Mouse (Mus musculus) hindbrain, embryonic 16.5 days (tissue): ENCODE data around the gene Clic6. TPM values are rescaled to one million over a fixed set of nuclear protein-coding genes. Genes with fewer than 3 reads are reported as not detected.

ENCODE experiments used
- ATAC-seq: fragments of 200-750 bp; cut with Nextera tagmentation; 2 replicates; pipeline ENCODE4 v1.8.0; 2017; ENCODE audit warnings: moderate TSS enrichment, moderate library complexity
- H3K27ac ChIP-seq: fragments of 300-500 bp; sonication (generic); 2 replicates; pipeline ENCODE4 v1.5.1; 2014; ENCODE audit warnings: low read depth, mild to moderate bottlenecking, control low read depth, low read length, moderate library complexity
- H3K27me3 ChIP-seq: fragments of 300-500 bp; sonication (generic); replicated peaks from 2 replicates; pipeline ENCODE4 v1.6.1; 2014; ENCODE audit warnings: low read length; ENCODE audit not compliant: control insufficient read depth, insufficient read depth
- H3K36me3 ChIP-seq: fragments of 300-500 bp; sonication (generic); 2 replicates; pipeline ENCODE4 v1.6.1; 2014; ENCODE audit warnings: mild to moderate bottlenecking, low read length, moderate library complexity, mixed read lengths; ENCODE audit not compliant: control insufficient read depth, insufficient read depth
- H3K4me1 ChIP-seq: fragments of 300-500 bp; sonication (generic); 2 replicates; pipeline ENCODE4 v1.6.1; 2014; ENCODE audit warnings: low read depth, low read length; ENCODE audit not compliant: control insufficient read depth, insufficient read depth
- H3K4me2 ChIP-seq: fragments of 300-500 bp; sonication (generic); 2 replicates; pipeline ENCODE4 v1.6.1; 2014; ENCODE audit warnings: mild to moderate bottlenecking, low read length, control low read depth, moderate library complexity
- H3K4me3 ChIP-seq: fragments of 300-500 bp; sonication (generic); 2 replicates; pipeline ENCODE4 v1.5.1; 2014; ENCODE audit warnings: mild to moderate bottlenecking, low read length, control low read depth, moderate library complexity
- H3K9ac ChIP-seq: fragments of 300-500 bp; sonication (generic); 2 replicates; pipeline ENCODE4 v1.6.1; 2014; ENCODE audit warnings: low read depth, mild to moderate bottlenecking, control low read depth, low read length, moderate library complexity
- H3K9me3 ChIP-seq: fragments of 300-500 bp; sonication (generic); 2 replicates; pipeline ENCODE4 v1.6.1; 2014; ENCODE audit warnings: mild to moderate bottlenecking, low read length, moderate library complexity; ENCODE audit not compliant: control insufficient read depth
- WGBS: fragments of 180-500 bp; shearing (Covaris S2); extraction: QIAGEN DNeasy Blood & Tissue Kit; methylation state at CpG from one replicate; pipeline ENCODE4 v1.1.7; 2014; 5-methylcytosine and 5-hydroxymethylcytosine counted together
- polyA plus RNA-seq: library from polyadenylated mRNA; unstranded; fragments of >200 nt; fragmentation: Nextera tagmentation; extraction: Ambion mirVana; gene quantifications from 2 replicates; pipeline ENCODE4 v1.2.1, GENCODE M21; 2015

Clic6 gene
- polyA plus RNA-seq, 1 experiment from 2014 or later = 7.8 TPM

DNA sequence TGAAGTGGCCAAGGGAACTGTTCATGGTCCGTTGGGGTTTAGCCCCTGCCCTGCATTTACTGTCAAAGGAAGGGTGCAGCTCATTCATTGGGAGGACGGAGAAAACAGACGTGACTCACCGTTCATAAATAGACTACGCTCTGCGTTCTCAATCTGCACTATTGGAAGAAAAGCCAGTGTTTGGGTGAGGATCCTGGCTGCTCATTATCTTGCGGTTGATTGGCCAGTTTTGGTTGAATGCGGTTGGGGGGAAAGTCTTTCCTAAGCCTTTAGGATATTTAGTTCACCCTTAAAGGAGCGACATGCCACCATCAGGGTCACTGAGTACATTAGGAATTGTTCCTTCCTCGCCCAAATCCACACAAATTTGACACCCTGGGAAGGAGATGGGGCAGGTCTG lies 20.3 kb upstream of the Clic6 start:
- H3K27ac ChIP-seq = peak overlapping the region; percentile 90
- peaks cover 25% of the 10 kb centered on the region for H3K4me1 ChIP-seq
- ATAC-seq = no peak
- WGBS = 5% methylated on average over 10 of the region's 10 CpGs
- peak overlapping the region; percentile 90 for H3K9ac ChIP-seq
- H3K4me3 ChIP-seq = peak overlapping the region; percentile 93
- H3K27me3 ChIP-seq = no peaks in the 10 kb centered on the region
- no peaks in the 10 kb centered on the region for H3K9me3 ChIP-seq
- peak overlapping the region; percentile 65 for H3K4me2 ChIP-seq
- no peaks in the 10 kb centered on the region for H3K36me3 ChIP-seq

DNA sequence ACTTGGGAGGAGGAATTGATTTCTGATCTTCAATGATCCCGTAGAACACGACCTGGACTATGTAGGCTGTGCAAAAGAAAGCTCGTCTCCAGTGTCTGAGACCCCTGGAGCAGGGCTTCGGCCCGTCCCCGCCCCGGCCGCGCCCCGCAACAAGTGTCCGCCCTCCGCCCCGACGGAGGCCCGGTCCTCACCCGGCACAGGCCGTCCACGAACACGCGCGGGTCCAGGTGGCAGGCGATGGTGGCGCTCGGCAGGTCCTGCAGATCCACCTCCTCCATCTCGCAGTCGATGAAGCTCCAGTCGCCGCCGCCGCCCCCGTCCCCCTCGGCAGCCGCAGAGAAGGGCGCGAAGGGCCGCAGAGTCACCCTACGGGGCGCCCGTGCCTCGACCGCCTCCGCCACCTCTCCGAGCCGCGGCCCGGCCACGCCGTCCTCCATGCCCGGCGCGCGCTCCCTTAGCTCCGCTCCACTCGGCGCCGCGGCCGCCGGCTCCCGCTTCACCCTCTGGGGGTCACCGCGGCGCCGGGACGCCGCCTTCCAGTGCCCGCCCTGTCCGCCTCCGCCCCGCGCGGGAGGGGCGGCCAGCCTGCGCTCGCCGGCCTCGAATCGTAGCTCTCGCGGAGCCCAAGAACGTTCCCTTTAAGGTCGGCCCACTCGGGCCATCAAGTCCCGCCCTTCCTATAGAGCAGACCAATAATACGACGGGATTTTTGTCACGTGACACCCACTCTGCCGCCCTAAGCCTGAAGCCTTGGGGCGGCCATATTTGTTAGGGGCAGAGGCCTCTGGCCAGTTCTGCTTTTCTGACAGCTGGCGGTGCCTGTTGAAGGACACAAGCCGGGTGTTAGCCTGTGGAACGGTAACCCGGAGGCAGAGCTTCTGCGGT lies 19.7 kb upstream of the Clic6 start:
- Histone ChIP-seq H3K4me2 (peak overlapping the region; percentile 65), H3K9ac (peak overlapping the region; percentile 90), H3K27me3 (no peaks in the 10 kb centered on the region), H3K4me1 (peaks cover 25% of the 10 kb centered on the region), H3K36me3 (no peaks in the 10 kb centered on the region), H3K9me3 (no peaks in the 10 kb centered on the region), H3K4me3 (peak overlapping the region; percentile 93), H3K27ac (peak overlapping the region; percentile 90)
- peak; percentile 99 for ATAC-seq
- WGBS = under 1% methylated on average over 67 of the region's 94 CpGs

DNA sequence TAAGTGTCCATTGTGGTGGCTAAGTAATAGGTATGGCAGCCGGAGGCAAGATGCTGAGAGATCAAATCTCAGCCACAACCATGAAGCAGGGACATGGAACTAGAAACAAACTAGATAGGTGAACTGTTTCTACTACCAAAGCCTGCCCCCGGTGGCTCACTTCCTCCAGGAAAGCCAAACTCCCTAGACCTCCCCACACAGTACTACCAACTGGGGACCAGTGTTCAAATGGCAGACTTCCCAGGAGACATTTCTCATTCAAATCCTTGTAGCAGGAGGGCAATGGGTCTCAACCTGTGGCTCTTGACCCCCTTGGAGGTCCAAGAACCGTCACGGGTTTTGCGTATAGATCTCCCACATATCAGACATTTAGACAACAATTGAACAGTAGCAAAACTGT lies 18.5 kb upstream of the Clic6 start:
- Histone ChIP-seq H3K27ac (no peak overlapping the region), H3K4me2 (no peak overlapping the region), H3K9me3 (no peaks in the 10 kb centered on the region), H3K27me3 (no peaks in the 10 kb centered on the region), H3K4me3 (no peak overlapping the region), H3K9ac (no peak overlapping the region), H3K36me3 (no peaks in the 10 kb centered on the region), H3K4me1 (peaks cover 25% of the 10 kb centered on the region)
- no peak for ATAC-seq
- WGBS = 76% methylated on average over 5 of the region's 5 CpGs

DNA sequence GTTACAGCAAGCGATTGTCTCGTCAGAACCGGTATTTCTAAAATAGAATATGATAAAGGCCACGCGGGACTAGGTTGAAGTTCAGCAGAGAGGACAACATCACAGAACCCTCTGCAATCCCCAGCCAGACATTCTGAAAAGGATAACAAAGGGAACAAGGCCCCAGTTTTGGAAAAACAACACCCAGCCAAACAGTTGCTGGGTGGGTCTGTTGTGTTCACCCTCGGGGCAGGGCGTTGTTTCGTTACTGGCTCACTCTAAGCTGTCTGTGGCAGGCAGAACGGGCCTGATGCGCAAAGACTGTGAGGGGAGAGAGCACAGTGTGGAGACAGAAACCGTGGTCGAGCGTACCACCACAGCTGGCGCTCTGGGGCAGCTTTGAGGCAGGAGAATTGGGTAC lies 17.1 kb upstream of the Clic6 start:
- Histone ChIP-seq H3K27me3 (no peaks in the 10 kb centered on the region), H3K4me3 (no peak overlapping the region), H3K27ac (no peak overlapping the region), H3K9me3 (no peaks in the 10 kb centered on the region), H3K4me2 (no peak overlapping the region), H3K36me3 (no peaks in the 10 kb centered on the region), H3K9ac (no peak overlapping the region), H3K4me1 (peaks cover 20% of the 10 kb centered on the region)
- WGBS = 76% methylated on average over 14 of the region's 14 CpGs
- ATAC-seq = no peak

DNA sequence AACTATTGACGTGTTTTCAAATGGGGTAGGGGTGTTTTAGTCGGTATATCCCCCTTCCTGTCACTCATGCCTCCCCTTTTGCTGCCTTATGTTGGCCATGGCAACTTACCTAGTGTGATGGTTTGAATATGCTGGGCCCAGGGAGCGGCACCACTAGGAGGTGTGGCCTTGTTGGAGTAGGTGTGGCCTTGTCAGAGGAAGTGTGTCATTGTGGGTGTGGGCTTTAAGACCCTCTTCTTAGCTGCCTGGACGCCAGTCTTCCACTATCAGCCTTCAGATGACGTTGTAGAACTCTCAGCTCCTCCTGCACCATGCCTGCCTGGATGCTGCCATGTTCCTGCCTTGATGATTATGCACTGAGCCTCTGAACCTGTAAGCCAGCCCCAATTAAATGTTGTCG lies 14.8 kb upstream of the Clic6 start, which contains the start of gene Rcan1:
Rcan1 (minus strand) TSS at position 162 of the 400 bp plus-strand sequence.
- Histone ChIP-seq H3K36me3 (no peaks in the 10 kb centered on the region), H3K27ac (no peak within 1 kb of the TSS), H3K4me2 (no peak within 1 kb of the TSS), H3K9ac (no peak within 1 kb of the TSS), H3K4me3 (no peak within 1 kb of the TSS), H3K4me1 (no peaks in the 10 kb centered on the region), H3K9me3 (no peaks in the 10 kb centered on the region), H3K27me3 (no peaks in the 10 kb centered on the region)
- no peak for ATAC-seq
- 77% methylated on average over 6 of the region's 6 CpGs for WGBS

DNA sequence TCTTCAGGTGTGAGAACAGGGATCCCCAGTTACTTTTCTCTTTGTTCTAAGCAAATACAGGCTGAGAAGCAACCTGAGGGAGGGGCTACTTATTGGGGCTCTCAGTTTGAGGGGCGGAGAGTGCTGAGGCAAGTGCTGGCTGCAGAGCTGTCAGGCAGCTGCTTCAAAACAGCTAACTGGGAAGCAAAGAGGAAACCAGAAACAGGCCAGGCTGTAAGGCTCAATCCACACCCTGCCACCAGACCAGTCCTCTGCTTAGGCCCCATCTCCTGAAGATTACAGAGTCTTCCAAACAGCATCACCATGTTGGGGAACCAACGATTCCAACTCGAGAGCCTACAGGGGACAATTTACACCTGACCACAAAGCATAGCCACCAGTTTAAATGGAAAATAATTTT lies 12.6 kb upstream of the Clic6 start:
- ATAC-seq = no peak
- no peak overlapping the region for H3K4me3 ChIP-seq
- no peak overlapping the region for H3K4me2 ChIP-seq
- H3K27me3 ChIP-seq = no peaks in the 10 kb centered on the region
- no peak overlapping the region for H3K27ac ChIP-seq
- H3K4me1 ChIP-seq = no peaks in the 10 kb centered on the region
- WGBS = 85% methylated on average over 3 of the region's 3 CpGs
- H3K9ac ChIP-seq = no peak overlapping the region
- no peaks in the 10 kb centered on the region for H3K9me3 ChIP-seq
- H3K36me3 ChIP-seq = no peaks in the 10 kb centered on the region

DNA sequence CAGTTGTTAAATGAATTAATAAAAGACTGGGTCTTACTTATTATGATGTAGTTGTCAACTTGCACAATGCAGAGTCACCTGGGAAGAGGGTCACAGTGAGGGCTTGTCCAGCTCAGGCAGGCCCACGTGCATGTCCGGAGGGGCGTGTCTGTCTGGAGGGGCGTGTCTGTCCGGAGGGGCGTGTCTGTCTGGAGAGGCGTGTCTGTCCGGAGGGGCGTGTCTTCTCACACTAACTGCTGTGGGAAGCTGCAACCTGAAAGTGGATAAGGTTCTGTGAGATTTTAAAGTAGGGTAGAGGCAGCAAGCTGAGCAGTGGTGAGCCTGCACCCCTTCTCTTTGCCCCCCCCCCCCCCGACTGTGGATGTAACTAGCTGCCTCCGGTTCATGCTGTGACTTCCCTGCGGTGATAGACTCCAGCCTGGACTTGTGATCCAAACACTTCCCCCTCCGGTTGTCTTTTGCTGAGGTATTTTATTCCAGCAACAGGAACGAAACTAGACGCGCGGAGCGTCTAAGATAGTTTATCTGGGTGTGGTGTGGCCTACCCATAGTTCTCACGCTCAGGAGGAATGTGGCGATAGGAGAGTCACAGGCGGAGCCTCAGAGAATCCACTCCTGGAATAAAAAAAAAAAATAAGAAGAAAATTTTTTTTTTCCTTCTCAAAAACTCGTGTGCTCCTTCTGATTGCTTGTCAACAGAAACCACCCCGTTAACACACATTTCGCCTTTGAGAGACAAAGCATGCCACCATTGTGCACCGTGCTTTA lies 10.3 kb upstream of the Clic6 start:
- H3K27me3 ChIP-seq = 0 out of 2 replicates have a peak, but pooled peaks cover 3% of the 10 kb centered on the region
- H3K27ac ChIP-seq = no peak overlapping the region
- H3K4me1 ChIP-seq = no peaks in the 10 kb centered on the region
- H3K9me3 ChIP-seq = no peaks in the 10 kb centered on the region
- no peaks in the 10 kb centered on the region for H3K36me3 ChIP-seq
- H3K4me3 ChIP-seq = no peak overlapping the region
- H3K9ac ChIP-seq = no peak overlapping the region
- H3K4me2 ChIP-seq = no peak overlapping the region
- 59% methylated on average over 25 of the region's 25 CpGs for WGBS
- no peak for ATAC-seq

DNA sequence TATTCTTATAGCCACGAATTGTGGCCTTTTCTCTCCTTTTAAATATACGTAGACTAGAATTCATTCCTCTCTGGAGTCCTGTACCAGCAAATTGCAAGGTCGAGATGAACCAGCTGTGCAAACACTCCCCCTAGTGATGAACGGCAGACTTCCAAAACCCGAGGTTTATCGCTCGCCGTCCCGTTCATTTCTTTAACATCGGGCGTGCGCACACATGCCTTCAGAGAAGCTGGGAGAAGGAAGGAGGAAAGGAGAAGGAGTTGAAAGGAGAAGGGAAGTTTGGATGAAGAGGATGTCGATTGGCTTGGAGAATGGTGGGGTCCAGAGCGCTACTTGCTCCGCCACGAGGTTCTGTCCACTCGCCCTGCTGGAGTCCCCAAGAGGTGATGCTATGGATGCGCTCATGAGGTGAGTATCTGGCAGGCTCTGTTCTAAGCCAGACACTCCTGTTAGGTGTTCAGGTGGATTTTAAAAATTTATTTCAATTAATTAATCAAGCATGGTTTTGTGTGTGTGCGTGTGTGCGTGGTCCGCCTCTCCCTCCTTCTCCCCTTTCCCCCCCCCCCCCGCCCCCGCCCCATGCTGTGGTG lies 6.9 kb upstream of the Clic6 start:
- no peaks in the 10 kb centered on the region for H3K9me3 ChIP-seq
- 0 out of 2 replicates have a peak overlapping the region, but pooled peaks have one; percentile 29 for H3K9ac ChIP-seq
- peak overlapping the region; percentile 33 for H3K4me3 ChIP-seq
- H3K36me3 ChIP-seq = no peaks in the 10 kb centered on the region
- peak; percentile 78 for ATAC-seq
- H3K27ac ChIP-seq = no peak overlapping the region
- H3K27me3 ChIP-seq = 0 out of 2 replicates have a peak, but pooled peaks cover 3% of the 10 kb centered on the region
- no peaks in the 10 kb centered on the region for H3K4me1 ChIP-seq
- WGBS = 16% methylated on average over 22 of the region's 23 CpGs
- H3K4me2 ChIP-seq = peak overlapping the region; percentile 56

DNA sequence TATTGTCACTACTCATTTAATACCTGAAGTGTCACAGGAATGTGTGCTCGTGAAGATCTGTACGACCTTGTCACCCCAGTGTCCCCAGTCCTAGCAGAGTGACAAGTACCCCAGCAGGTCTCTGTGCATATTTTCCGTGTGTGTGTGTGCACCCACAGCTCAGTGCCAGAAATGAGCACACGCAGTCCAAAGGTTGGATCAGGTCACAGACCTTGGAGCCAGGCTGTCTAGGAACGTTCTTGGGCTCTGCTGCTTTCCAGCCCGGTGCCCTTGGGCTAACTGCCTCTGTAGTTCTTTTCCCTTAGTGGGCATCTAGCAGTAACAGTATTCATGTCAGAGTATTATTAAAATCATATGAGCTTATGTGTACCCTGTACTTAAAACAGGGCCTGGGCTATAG lies 1.6 kb downstream of the Clic6 start:
- no peak overlapping the region for H3K9ac ChIP-seq
- no peak overlapping the region for H3K27ac ChIP-seq
- no peaks in the 10 kb centered on the region for H3K4me1 ChIP-seq
- ATAC-seq = no peak
- WGBS = 90% methylated on average over 6 of the region's 6 CpGs
- no peaks in the 10 kb centered on the region for H3K36me3 ChIP-seq
- H3K9me3 ChIP-seq = 0 out of 2 replicates have a peak, but pooled peaks cover 2% of the 10 kb centered on the region
- H3K4me3 ChIP-seq = no peak overlapping the region
- no peaks in the 10 kb centered on the region; the same call in 1 of the 2 replicates for H3K27me3 ChIP-seq
- no peak overlapping the region for H3K4me2 ChIP-seq
